Mouse (Mus musculus): Measurements from ENCODE around the gene Lefty2. TPM values are rescaled to one million over a fixed set of nuclear protein-coding genes. Genes with fewer than 3 reads are reported as not detected.
"Not testable (repeated sequence)": the region's sequence is repeated elsewhere in the genome, so short reads cannot be mapped to it uniquely, and the experiment has no call there.

Lefty2 gene
- total RNA-seq, 2 experiments from 2014 or later = not detected

GRCm38 (mm10) chr1:180931106-180931505 is 38.2 kb downstream of the Lefty2 start:
- no peak for ATAC-seq (ENCODE audit: poor library complexity, severe bottlenecking)

DNA sequence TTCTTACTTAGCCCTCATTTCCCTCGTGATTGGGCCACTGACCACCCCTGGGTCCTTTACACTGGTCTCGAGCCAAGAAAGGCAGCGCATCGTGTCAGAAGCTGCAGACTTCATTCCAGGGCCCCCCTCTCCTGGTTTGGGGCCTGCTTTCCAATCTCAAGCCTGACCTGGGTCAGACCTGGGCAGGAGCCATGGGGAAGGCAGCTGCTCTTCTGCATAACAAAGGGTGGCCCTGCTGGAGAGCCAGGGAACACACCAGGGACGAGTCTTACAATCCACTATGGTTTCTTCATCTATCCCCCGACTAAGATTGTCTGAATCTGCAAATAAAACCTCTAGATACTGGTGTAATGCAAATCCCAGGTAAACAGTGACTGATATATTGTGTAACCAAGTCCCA is 40.8 kb downstream of the Lefty2 start:
- no peak for ATAC-seq (ENCODE audit: poor library complexity, severe bottlenecking)

DNA sequence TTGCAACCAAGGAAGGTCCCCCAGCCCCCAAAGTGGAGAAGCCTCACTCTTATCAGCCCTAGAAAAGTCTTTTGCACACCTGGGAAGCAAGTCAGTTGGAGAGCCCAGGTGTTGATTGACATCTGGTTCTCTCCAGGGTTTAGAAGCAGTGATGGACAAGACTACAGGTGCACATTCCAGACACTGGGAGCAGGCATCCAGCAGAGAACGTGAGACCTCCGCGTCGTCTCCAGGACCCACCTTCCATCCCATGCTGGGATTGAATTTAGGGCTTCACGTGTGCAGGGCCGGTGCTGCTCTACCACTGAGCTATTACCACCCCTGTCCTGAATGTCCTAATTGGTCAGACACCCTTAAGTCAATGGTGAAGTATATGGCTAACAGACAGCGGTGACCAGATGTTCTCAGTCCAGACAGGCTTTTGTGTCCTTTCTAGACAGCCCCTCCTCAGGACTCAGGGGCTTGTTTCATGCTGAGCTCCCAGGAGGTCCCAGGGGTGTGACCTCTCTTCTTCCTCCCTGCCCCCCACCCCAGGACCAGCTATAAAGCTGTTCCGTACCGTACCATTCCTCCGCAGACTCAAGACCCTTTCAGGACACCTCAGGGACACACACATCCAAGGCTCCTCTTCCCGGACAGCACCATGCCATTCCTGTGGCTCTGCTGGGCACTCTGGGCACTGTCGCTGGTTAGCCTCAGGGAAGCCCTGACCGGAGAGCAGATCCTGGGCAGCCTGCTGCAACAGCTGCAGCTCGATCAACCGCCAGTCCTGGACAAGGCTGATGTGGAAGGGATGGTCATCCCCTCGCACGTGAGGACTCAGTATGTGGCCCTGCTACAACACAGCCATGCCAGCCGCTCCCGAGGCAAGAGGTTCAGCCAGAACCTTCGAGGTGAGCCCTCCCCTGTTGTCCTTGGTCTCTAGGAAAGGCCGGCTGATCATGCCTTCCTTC is 41.8 kb downstream of the Lefty2 start, which contains the start of gene Lefty1:
Gene Lefty1, plus strand, starts transcription at position 556 of the 953 bp plus-strand sequence.
- ATAC-seq (ENCODE audit: poor library complexity, severe bottlenecking) = no peak

DNA sequence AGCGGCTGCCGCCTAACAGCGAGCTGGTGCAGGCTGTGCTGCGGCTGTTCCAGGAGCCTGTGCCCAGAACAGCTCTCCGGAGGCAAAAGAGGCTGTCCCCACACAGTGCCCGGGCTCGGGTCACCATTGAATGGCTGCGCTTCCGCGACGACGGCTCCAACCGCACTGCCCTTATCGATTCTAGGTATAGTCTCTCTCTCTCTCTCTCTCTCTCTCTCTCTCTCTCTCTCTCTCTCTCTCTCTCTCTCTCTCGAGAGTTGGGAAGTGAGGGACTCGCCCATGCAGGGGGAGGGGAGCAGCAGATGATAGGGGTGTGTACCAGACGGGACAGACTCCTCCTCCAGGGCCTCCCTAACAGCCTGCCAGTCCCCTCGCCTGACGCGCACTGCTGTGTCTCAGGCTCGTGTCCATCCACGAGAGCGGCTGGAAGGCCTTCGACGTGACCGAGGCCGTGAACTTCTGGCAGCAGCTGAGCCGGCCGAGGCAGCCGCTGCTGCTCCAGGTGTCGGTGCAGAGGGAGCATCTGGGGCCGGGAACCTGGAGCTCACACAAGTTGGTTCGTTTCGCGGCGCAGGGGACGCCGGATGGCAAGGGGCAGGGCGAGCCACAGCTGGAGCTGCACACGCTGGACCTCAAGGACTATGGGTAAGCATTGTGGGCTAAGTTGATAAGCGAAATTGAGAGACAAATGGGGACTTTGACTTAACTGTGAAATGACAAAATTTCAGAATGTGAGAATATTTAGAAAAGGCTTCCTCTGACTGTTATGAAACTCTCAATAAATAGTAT is 43.9 kb downstream of the Lefty2 start:
- peak; percentile 86 for ATAC-seq (ENCODE audit: poor library complexity, severe bottlenecking)

DNA sequence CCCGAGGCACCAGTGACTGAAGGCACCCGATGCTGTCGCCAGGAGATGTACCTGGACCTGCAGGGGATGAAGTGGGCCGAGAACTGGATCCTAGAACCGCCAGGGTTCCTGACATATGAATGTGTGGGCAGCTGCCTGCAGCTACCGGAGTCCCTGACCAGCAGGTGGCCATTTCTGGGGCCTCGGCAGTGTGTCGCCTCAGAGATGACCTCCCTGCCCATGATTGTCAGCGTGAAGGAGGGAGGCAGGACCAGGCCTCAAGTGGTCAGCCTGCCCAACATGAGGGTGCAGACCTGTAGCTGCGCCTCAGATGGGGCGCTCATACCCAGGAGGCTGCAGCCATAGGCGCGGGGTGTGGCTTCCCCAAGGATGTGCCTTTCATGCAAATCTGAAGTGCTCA is 44.7 kb downstream of the Lefty2 start:
- not testable (repeated sequence) for ATAC-seq (ENCODE audit: poor library complexity, severe bottlenecking)

GRCm38 (mm10) chr1:180938781-180939180 is 45.9 kb downstream of the Lefty2 start:
- not testable (repeated sequence) for ATAC-seq (ENCODE audit: poor library complexity, severe bottlenecking)

DNA sequence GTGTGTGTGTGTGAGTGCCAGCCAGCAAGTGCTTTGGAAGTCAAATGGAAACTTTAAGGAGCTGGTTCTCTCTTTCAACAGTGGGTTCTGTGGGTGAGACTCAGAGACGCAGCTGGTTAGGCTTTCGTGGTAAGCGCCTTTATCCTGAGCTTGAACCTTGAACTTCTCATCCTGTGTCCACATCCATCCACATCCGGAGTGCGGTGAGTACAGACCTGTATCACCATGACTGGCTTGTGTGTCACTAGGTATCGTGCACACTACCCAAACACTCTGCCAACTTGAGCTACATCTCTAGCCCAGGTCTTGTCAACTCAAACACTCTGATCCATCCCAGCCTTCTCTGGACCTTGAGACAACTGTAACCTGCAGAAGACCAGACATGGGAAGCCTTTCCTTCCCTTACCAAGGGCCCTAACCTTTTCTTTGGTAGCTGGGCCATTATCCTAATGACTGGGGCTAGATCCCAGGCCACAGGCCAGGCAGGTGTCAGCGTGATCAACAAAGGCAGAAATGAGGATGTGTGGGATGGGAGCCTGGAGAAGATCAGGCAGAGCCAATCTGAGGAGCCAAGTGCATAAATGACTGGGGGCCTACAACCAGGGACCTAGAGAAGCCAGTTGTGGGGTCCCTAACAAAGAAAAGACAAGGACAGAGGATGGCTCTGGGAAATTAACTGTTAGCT is 48.0 kb downstream of the Lefty2 start:
- ATAC-seq (ENCODE audit: poor library complexity, severe bottlenecking) = peak; percentile 22

DNA sequence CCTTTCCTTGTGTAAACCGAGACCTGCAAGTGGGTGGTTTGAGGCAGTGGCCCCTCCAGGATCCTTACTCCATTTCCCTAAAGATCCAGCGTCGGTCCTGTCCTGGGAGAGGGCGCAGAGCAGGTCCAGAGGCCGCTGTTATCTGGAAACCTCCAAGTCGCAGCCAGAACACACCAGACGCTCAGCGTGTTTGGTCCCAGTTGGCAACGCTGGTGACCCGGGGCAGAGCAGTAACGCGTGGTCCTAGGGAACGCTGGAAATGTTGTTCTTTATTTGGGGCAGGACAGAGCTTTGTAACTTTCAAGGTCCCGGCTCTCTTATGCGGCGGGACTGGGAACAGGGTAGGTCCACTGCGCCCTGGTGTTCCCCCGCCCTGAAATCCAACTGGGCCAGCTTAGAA is 48.8 kb downstream of the Lefty2 start:
- no peak for ATAC-seq (ENCODE audit: poor library complexity, severe bottlenecking)

DNA sequence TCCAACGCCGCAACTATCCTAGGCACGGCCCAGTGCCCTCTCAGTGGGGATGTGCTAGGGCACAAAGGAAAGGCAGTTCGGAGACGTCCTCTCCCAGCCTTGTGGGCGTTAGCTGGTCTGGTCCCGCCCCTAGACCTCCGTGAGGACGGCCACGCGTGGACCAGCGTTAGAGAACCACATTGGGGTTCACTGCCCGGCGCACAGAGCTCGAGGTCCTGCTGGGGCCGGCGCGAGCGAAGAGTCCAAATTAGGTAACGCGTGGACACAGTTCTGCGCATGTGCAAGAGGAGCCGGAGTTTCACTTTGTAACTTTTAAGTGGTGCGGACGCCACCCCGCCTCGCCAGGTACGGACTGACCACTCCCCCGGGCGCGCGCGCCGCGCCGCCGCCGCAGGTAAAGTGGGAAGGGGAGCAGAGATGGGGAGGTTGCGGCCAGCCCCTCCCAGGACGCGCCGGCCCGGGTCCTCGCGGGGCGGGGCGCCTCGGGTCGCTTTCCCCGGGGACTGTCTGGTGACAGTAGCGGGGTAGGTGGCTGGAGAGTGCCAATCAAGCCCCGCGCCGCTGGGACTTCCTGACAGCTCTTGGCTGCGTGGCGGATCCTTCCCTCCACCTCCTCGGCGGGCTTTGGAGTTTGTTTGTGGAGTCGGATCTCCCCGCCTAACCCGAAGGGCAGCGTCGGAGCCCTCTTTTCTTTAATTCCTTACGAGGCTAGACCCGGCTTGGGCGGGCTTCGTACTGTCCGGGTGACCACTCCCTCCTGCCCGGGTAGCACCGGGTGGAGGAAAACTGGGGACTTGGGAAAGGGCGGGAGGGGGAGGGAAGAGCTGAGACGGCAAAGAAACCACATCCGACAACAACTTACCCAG is 49.5 kb downstream of the Lefty2 start, which contains the start of gene Tmem63a:
Gene Tmem63a, plus strand, starts transcription at position 179 of the 866 bp plus-strand sequence.
- peak; percentile 45 for ATAC-seq (ENCODE audit: poor library complexity, severe bottlenecking)

GRCm38 (mm10) chr1:180943032-180943644 is 50.2 kb downstream of the Lefty2 start:
- ATAC-seq (ENCODE audit: poor library complexity, severe bottlenecking) = no peak

GRCm38 (mm10) chr1:180943896-180944295 is 51.0 kb downstream of the Lefty2 start:
- ATAC-seq (ENCODE audit: poor library complexity, severe bottlenecking) = peak; percentile 9; the same call in 1 of the 2 replicates

- peak; percentile 59 for ATAC-seq (ENCODE audit: poor library complexity, severe bottlenecking)
Observed at GRCm38 (mm10) chr1:180944553-180944952, 51.6 kb downstream of the Lefty2 start.

GRCm38 (mm10) chr1:180945001-180945980 is 52.4 kb downstream of the Lefty2 start:
- ATAC-seq (ENCODE audit: poor library complexity, severe bottlenecking) = 0 out of 2 replicates have a peak, but pooled peaks have one; percentile 15

- no peak for ATAC-seq (ENCODE audit: poor library complexity, severe bottlenecking)
Observed at GRCm38 (mm10) chr1:180946448-180946847, 53.5 kb downstream of the Lefty2 start.
